Mouse (Mus musculus) kidney, embryonic 14.5 days (tissue): ENCODE results near the gene Rbm8a. TPM values are rescaled to one million over a fixed set of nuclear protein-coding genes. Genes with fewer than 3 reads are reported as not detected.

Experiments
- ATAC-seq: fragments of 200-750 bp; cut with Nextera tagmentation; 2 replicates; pipeline ENCODE4 v1.8.0; 2017; ENCODE audit warnings: moderate number of reproducible peaks, mild to moderate bottlenecking, moderate TSS enrichment, moderate library complexity; ENCODE audit not compliant: low FRiP score, low TSS enrichment
- H3K27ac ChIP-seq: fragments of 300-500 bp; sonication (generic); 2 replicates; pipeline ENCODE4 v1.5.1; 2014; ENCODE audit warnings: low read depth, mild to moderate bottlenecking, low read length, moderate library complexity, mixed read lengths
- H3K27me3 ChIP-seq: fragments of 300-500 bp; sonication (generic); 2 replicates; pipeline ENCODE4 v1.6.1; 2014; ENCODE audit warnings: mild to moderate bottlenecking, low read length; ENCODE audit not compliant: control insufficient read depth, insufficient read depth
- H3K36me3 ChIP-seq: fragments of 300-500 bp; sonication (generic); 2 replicates; pipeline ENCODE4 v1.6.1; 2014; ENCODE audit warnings: low read length, mixed read lengths; ENCODE audit not compliant: control insufficient read depth, insufficient read depth
- H3K4me1 ChIP-seq: fragments of 300-500 bp; sonication (generic); 2 replicates; pipeline ENCODE4 v1.6.1; 2014; ENCODE audit warnings: low read length, mixed read lengths; ENCODE audit not compliant: control insufficient read depth, insufficient read depth
- H3K4me2 ChIP-seq: fragments of 300-500 bp; sonication (generic); replicated peaks from 2 replicates; pipeline ENCODE4 v1.6.1; 2014; ENCODE audit warnings: low read depth, mild to moderate bottlenecking, low read length
- H3K4me3 ChIP-seq: fragments of 300-500 bp; sonication (generic); 2 replicates; pipeline ENCODE4 v1.5.1; 2014; ENCODE audit warnings: mild to moderate bottlenecking, low read length
- H3K9ac ChIP-seq: fragments of 300-500 bp; sonication (generic); 2 replicates; pipeline ENCODE4 v1.6.1; 2014; ENCODE audit warnings: low read depth, mild to moderate bottlenecking, low read length, moderate library complexity
- H3K9me3 ChIP-seq: fragments of 300-500 bp; sonication (generic); 2 replicates; pipeline ENCODE4 v1.6.1; 2016; ENCODE audit warnings: low read length; ENCODE audit not compliant: control insufficient read depth
- WGBS: fragments of 180-500 bp; shearing (Covaris S2); extraction: QIAGEN DNeasy Blood & Tissue Kit; methylation state at CpG from one replicate; pipeline ENCODE4 v1.1.7; 2014; 5-methylcytosine and 5-hydroxymethylcytosine counted together
- polyA plus RNA-seq: library from polyadenylated mRNA; unstranded; fragments of >200 nt; fragmentation: Nextera tagmentation; extraction: Ambion mirVana; gene quantifications from 2 replicates; pipeline ENCODE4 v1.2.1, GENCODE M21; 2014

The Rbm8a gene
- polyA plus RNA-seq, 1 experiment from 2014 or later: 167 TPM

GRCm38 (mm10) chr3:96595661-96596060 lies 34.1 kb upstream of the Rbm8a start:
- Histone ChIP-seq H3K4me1 (peaks cover 30% of the 10 kb centered on the region), H3K36me3 (no peaks in the 10 kb centered on the region), H3K9ac (no peak overlapping the region; the same call in 1 of the 2 replicates), H3K9me3 (no peaks in the 10 kb centered on the region), H3K4me2 (peak overlapping the region; percentile 96; the same call in 1 of the 2 replicates), H3K27me3 (peaks cover 28% of the 10 kb centered on the region), H3K27ac (no peak overlapping the region), H3K4me3 (peak overlapping the region; percentile 47; the same call in 1 of the 2 replicates)
- no peak for ATAC-seq
- WGBS: 22% methylated on average over 6 of the region's 6 CpGs

- H3K4me3 ChIP-seq: peak within 1 kb of the TSS; percentile 47
- H3K27ac ChIP-seq: no peak within 1 kb of the TSS
- ATAC-seq: no peak
- H3K27me3 ChIP-seq: peaks cover 32% of the 10 kb centered on the region
- peak within 1 kb of the TSS; percentile 62 for H3K9ac ChIP-seq
- H3K36me3 ChIP-seq: no peaks in the 10 kb centered on the region
- peaks cover 30% of the 10 kb centered on the region for H3K4me1 ChIP-seq
- 1% methylated on average over 23 of the region's 23 CpGs for WGBS
- peak within 1 kb of the TSS; percentile 96 for H3K4me2 ChIP-seq
- no peaks in the 10 kb centered on the region for H3K9me3 ChIP-seq
These were observed 33.5 kb upstream of the Rbm8a start, which contains the start of gene Ankrd34a for GRCm38 (mm10) chr3:96596228-96596707. Ankrd34a (plus strand) TSS chr3:96596636.

- peaks cover 30% of the 10 kb centered on the region for H3K4me1 ChIP-seq
- no peaks in the 10 kb centered on the region for H3K9me3 ChIP-seq
- H3K4me3 ChIP-seq: peak overlapping the region; percentile 47
- peak overlapping the region; percentile 96 for H3K4me2 ChIP-seq
- H3K27me3 ChIP-seq: peaks cover 32% of the 10 kb centered on the region
- H3K27ac ChIP-seq: no peak overlapping the region
- peak overlapping the region; percentile 62; the same call in 1 of the 2 replicates for H3K9ac ChIP-seq
- no peak for ATAC-seq
- no peaks in the 10 kb centered on the region for H3K36me3 ChIP-seq
- under 1% methylated on average over 11 of the region's 12 CpGs for WGBS
These were observed 32.9 kb upstream of the Rbm8a start for GRCm38 (mm10) chr3:96596855-96597254.

- H3K4me3 ChIP-seq: peak overlapping the region; percentile 47
- ATAC-seq: no peak
- H3K27me3 ChIP-seq: peaks cover 32% of the 10 kb centered on the region
- H3K27ac ChIP-seq: peak overlapping the region; percentile 55; the same call in 1 of the 2 replicates
- H3K4me2 ChIP-seq: peak overlapping the region; percentile 96
- peak overlapping the region; percentile 62 for H3K9ac ChIP-seq
- H3K4me1 ChIP-seq: peaks cover 32% of the 10 kb centered on the region
- H3K9me3 ChIP-seq: no peaks in the 10 kb centered on the region
- H3K36me3 ChIP-seq: no peaks in the 10 kb centered on the region
- WGBS: 1% methylated on average over 38 of the region's 40 CpGs
These were observed 32.3 kb upstream of the Rbm8a start for GRCm38 (mm10) chr3:96597435-96597891.

GRCm38 (mm10) chr3:96598156-96599068 lies 31.3 kb upstream of the Rbm8a start:
- Histone ChIP-seq H3K36me3 (no peaks in the 10 kb centered on the region), H3K4me2 (peak overlapping the region; percentile 96), H3K4me1 (peaks cover 37% of the 10 kb centered on the region), H3K9me3 (no peaks in the 10 kb centered on the region), H3K27me3 (peaks cover 32% of the 10 kb centered on the region), H3K27ac (peak overlapping the region; percentile 55; the same call in 1 of the 2 replicates), H3K4me3 (peak overlapping the region; percentile 47), H3K9ac (peak overlapping the region; percentile 62)
- 2% methylated on average over 54 of the region's 54 CpGs for WGBS
- ATAC-seq: peak; percentile 8; the same call in 1 of the 2 replicates

GRCm38 (mm10) chr3:96599069-96599393 lies 30.7 kb upstream of the Rbm8a start:
- H3K4me3 ChIP-seq: no peak overlapping the region; the same call in 1 of the 2 replicates
- H3K9ac ChIP-seq: peak overlapping the region; percentile 62; the same call in 1 of the 2 replicates
- no peaks in the 10 kb centered on the region for H3K9me3 ChIP-seq
- peaks cover 37% of the 10 kb centered on the region for H3K4me1 ChIP-seq
- ATAC-seq: no peak
- WGBS: 57% methylated on average over 8 of the region's 8 CpGs
- H3K36me3 ChIP-seq: no peaks in the 10 kb centered on the region
- peak overlapping the region; percentile 96 for H3K4me2 ChIP-seq
- H3K27me3 ChIP-seq: peaks cover 32% of the 10 kb centered on the region
- no peak overlapping the region for H3K27ac ChIP-seq

- H3K27ac ChIP-seq: no peak overlapping the region
- H3K4me1 ChIP-seq: peaks cover 37% of the 10 kb centered on the region
- WGBS: 79% methylated on average over 3 of the region's 3 CpGs
- no peak overlapping the region for H3K4me2 ChIP-seq
- H3K4me3 ChIP-seq: no peak overlapping the region
- ATAC-seq: no peak
- no peaks in the 10 kb centered on the region for H3K36me3 ChIP-seq
- peaks cover 32% of the 10 kb centered on the region for H3K27me3 ChIP-seq
- H3K9ac ChIP-seq: no peak overlapping the region
- H3K9me3 ChIP-seq: no peaks in the 10 kb centered on the region
These were observed 30.3 kb upstream of the Rbm8a start for GRCm38 (mm10) chr3:96599411-96599810.

- H3K9ac ChIP-seq: peak within 1 kb of the TSS; percentile 81
- peak; percentile 95 for ATAC-seq
- peak within 1 kb of the TSS; percentile 88; the same call in 1 of the 2 replicates for H3K27ac ChIP-seq
- peaks cover 28% of the 10 kb centered on the region for H3K27me3 ChIP-seq
- H3K36me3 ChIP-seq: no peaks in the 10 kb centered on the region
- no peaks in the 10 kb centered on the region for H3K9me3 ChIP-seq
- peaks cover 35% of the 10 kb centered on the region for H3K4me1 ChIP-seq
- under 1% methylated on average over 27 of the region's 27 CpGs for WGBS
- peak within 1 kb of the TSS; percentile 65 for H3K4me3 ChIP-seq
- peak within 1 kb of the TSS; percentile 86 for H3K4me2 ChIP-seq
These were observed 29.0 kb upstream of the Rbm8a start, which contains the start of gene Lix1l for GRCm38 (mm10) chr3:96600639-96601250. Lix1l (plus strand) TSS chr3:96601149.
